Mouse (Mus musculus): ENCODE measurements around the gene Luc7l3.

DNA sequence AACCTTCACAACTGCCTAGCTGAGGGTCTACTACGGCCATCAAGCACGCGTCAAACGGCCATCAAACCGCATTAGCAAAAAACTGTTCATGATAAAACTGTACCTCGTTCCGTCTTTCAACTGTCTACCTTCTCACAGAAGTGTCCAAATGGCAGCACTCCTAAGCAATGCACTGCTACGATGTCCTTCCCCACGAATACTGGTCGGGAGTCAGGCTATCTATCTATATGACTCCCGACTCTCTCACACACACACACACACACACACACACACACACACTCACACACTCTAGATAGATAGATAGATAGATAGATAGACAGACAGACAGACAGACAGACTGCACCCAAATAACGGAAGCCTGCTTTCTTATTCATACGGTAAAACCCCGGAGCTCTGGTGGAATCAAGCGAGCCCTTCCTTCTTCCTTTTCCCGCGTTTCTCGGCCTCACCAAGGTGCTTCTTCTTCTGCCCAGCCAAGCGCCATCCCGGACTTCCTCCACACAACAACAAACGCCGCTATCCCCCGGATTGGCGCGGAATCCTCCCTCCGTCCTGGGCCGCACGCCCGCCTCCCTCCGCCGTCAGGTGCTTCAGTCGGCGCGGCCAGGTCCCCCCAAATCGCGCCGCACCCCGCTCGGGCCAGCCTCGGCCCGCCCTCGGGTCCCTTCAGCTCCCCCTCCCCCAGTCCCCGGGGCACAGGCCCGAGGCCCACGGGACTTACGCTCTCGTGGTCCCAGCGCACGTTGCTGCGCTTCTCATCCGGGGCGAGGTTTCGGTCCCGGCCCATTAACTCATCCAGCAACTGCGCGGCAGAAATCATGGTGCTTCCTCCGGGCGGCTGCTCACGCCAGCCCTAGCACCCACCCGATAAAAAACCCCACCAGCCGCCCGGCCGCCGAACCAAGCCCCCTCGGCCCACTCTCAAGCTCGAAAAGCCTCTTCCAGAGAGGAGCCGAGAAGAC is 538 bp downstream of the Luc7l3 start:
- TF ChIP-seq POLR2A (IDR thresholded peaks at IDR 0.05; ENCODE audit: control insufficient read depth, extremely low read depth, insufficient read depth, low read length, poor library complexity) (no peak), CTCF (IDR thresholded peaks at IDR 0.05; ENCODE audit: borderline replicate concordance, control insufficient read depth, extremely low read depth, insufficient read depth, low read length, poor library complexity) (no peak)
